Mouse (Mus musculus) left cerebral cortex, adult 9 months (tissue): ENCODE data around the gene Ush2a.

Experiments used
- DNase-seq, 2 experiments: peaks; one replicate each; pipeline ENCODE4 v3.0.0; 2022; ENCODE audit warnings: low spot score in 2 of 2

Gene Ush2a

GRCm38 (mm10) chr1:188770828-188771227, 509.0 kb downstream of the Ush2a start:
- DNase-seq = no peak

- DNase-seq = no peak
Measured at GRCm38 (mm10) chr1:188772516-188773229, 510.9 kb downstream of the Ush2a start.

GRCm38 (mm10) chr1:188773631-188774030, 511.8 kb downstream of the Ush2a start:
- DNase-seq = no peak

- no peak for DNase-seq
Measured at GRCm38 (mm10) chr1:188777556-188778161, 515.8 kb downstream of the Ush2a start.

GRCm38 (mm10) chr1:188785056-188785455, 523.2 kb downstream of the Ush2a start:
- no peak for DNase-seq

GRCm38 (mm10) chr1:188805069-188805468, 543.2 kb downstream of the Ush2a start:
- no peak for DNase-seq

- DNase-seq = no peak
Measured at GRCm38 (mm10) chr1:188805852-188806251, 544.0 kb downstream of the Ush2a start.

- DNase-seq = peak in 1 of 2 experiments; percentile 8
Measured at GRCm38 (mm10) chr1:188810631-188811030, 548.8 kb downstream of the Ush2a start.

- DNase-seq = no peak
Measured at GRCm38 (mm10) chr1:188815072-188815471, 553.2 kb downstream of the Ush2a start.

- DNase-seq = no peak
Measured at GRCm38 (mm10) chr1:188824195-188824594, 562.4 kb downstream of the Ush2a start.

- DNase-seq = no peak
Measured at GRCm38 (mm10) chr1:188824878-188825532, 563.2 kb downstream of the Ush2a start.

GRCm38 (mm10) chr1:188830527-188831407, 568.9 kb downstream of the Ush2a start:
- no peak for DNase-seq

- no peak for DNase-seq
Measured at GRCm38 (mm10) chr1:188833906-188834305, 572.1 kb downstream of the Ush2a start.

GRCm38 (mm10) chr1:188834770-188835169, 572.9 kb downstream of the Ush2a start:
- DNase-seq = no peak

GRCm38 (mm10) chr1:188837613-188838295, 575.9 kb downstream of the Ush2a start:
- DNase-seq = no peak

GRCm38 (mm10) chr1:188847242-188847641, 585.4 kb downstream of the Ush2a start:
- no peak for DNase-seq

GRCm38 (mm10) chr1:188852776-188853175, 591.0 kb downstream of the Ush2a start:
- DNase-seq = no peak

- no peak for DNase-seq
Measured at GRCm38 (mm10) chr1:188854240-188854639, 592.4 kb downstream of the Ush2a start.

- DNase-seq = no peak
Measured at GRCm38 (mm10) chr1:188855034-188855433, 593.2 kb downstream of the Ush2a start.

GRCm38 (mm10) chr1:188859718-188860117, 597.9 kb downstream of the Ush2a start:
- no peak for DNase-seq

GRCm38 (mm10) chr1:188865881-188866280, 604.1 kb downstream of the Ush2a start:
- no peak for DNase-seq
